In the genomic region with DNA sequence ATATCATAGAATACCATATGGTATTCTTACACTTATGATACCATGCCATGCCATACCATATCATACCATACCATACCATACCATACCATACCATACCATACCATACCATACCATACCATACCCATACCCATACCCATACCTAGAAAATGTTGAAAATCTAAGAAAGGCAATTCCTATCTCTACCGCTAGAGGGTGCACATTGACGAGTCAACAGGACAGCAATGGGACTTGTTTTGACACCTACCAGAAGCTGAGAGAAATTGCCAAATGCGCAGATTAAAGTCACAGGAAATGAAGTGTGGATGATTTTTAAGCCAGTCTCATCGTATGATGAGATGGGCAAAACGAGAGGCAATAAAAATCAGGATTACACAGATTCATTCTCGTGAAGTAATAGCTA, we compare ENCODE assay signal across 8 mouse cellular contexts.
DNase-seq lines count a peak whose midpoint lies in the region; ATAC-seq and TF ChIP-seq lines count a peak whose summit lies in the region.

No protein-coding gene starts in this region.

- TF ChIP-seq RAD21 in MEL (IDR thresholded peaks at IDR 0.05; ENCODE audit: low read depth, low read length), result peak; percentile 83

- no peak overlapping the region for H3K9ac ChIP-seq in MEL (ENCODE audit: control insufficient read depth, low read depth, low read length, poor library complexity, severe bottlenecking)

- H3K4me1 ChIP-seq in cerebellum, adult 2 months (ENCODE audit: control insufficient read depth, insufficient read depth, low read length), result no peaks in the 10 kb centered on the region
- H3K4me1 ChIP-seq in MEL (ENCODE audit: control insufficient read depth in 1 of 2, insufficient read depth in 2 of 2, low read length in 2 of 2), result no peaks in the 10 kb centered on the region
- no peaks in the 10 kb centered on the region for H3K4me1 ChIP-seq in thymus, adult 2 months (replicated peaks; ENCODE audit: control insufficient read depth, insufficient read depth, low read length)

- H3K4me3 ChIP-seq in cerebellum, adult 2 months (replicated peaks; ENCODE audit: insufficient read depth, low read depth, low read length), result no peak overlapping the region
- H3K4me3 ChIP-seq in MEL (ENCODE audit: control insufficient read depth in 1 of 2, insufficient read depth in 1 of 2, low read depth in 2 of 2, low read length in 2 of 2), result no peak overlapping the region
- no peak overlapping the region for H3K4me3 ChIP-seq in thymus, adult 2 months (ENCODE audit: control insufficient read depth, insufficient read depth, low read length)

- no peaks in the 10 kb centered on the region for H3K27me3 ChIP-seq in cerebellum, adult 2 months (ENCODE audit: control insufficient read depth, insufficient read depth, low read length)
- no peaks in the 10 kb centered on the region for H3K27me3 ChIP-seq in MEL (ENCODE audit: control insufficient read depth in 1 of 2, insufficient read depth in 2 of 2, low read length in 2 of 2)
- no peaks in the 10 kb centered on the region for H3K27me3 ChIP-seq in thymus, adult 2 months (ENCODE audit: control insufficient read depth, insufficient read depth, low read length)

- no peaks in the 10 kb centered on the region for H3K9me3 ChIP-seq in MEL (replicated peaks; ENCODE audit: insufficient read depth, low read length)

- no peak for TF ChIP-seq POLR2A in cerebellum, adult 2 months (IDR thresholded peaks at IDR 0.05; ENCODE audit: borderline replicate concordance, insufficient read depth, low read length)
- TF ChIP-seq POLR2A in MEL (IDR thresholded peaks at IDR 0.05; ENCODE audit: control insufficient read depth in 1 of 2, insufficient read depth in 1 of 2, low read depth in 1 of 2, low read length in 2 of 2, poor library complexity in 1 of 2), result no peak
- no peak for TF ChIP-seq POLR2A in thymus, adult 2 months (IDR thresholded peaks at IDR 0.05; ENCODE audit: control insufficient read depth, extremely low read depth, insufficient read depth, low read length, poor library complexity)

- 22% methylated on average over 6 of the region's 6 CpGs for whole genome bisulfite sequencing in cerebellum, adult 2 months
- 27% methylated on average over 6 of the region's 6 CpGs for whole genome bisulfite sequencing in thymus, adult 2 months

- TF ChIP-seq EP300 in MEL (IDR thresholded peaks at IDR 0.05; ENCODE audit: low read depth in 1 of 2, low read length in 2 of 2), result no peak

- no peaks in the 10 kb centered on the region for H3K79me2 ChIP-seq in MEL (ENCODE audit: control insufficient read depth, insufficient read depth, low read length, poor library complexity)

- no peak overlapping the region for H3K27ac ChIP-seq in cerebellum, adult 2 months (ENCODE audit: insufficient read depth, low read length)
- H3K27ac ChIP-seq in MEL (ENCODE audit: control insufficient read depth, low read depth, low read length), result no peak overlapping the region
- no peak overlapping the region for H3K27ac ChIP-seq in thymus, adult 2 months (ENCODE audit: control insufficient read depth, insufficient read depth, low read length)

- peak; percentile 39; the same call in 1 of the 2 replicates for TF ChIP-seq CTCF in cerebellum, adult 2 months (IDR thresholded peaks at IDR 0.05; ENCODE audit: borderline replicate concordance, insufficient read depth, low read depth, low read length)
- TF ChIP-seq CTCF in MEL (IDR thresholded peaks at IDR 0.05 in 2 of 3, conservative IDR thresholded peaks at IDR 0.05 in 1 of 3; ENCODE audit: control insufficient read depth in 1 of 3, insufficient read depth in 1 of 3, low read depth in 2 of 3, low read length in 3 of 3, poor library complexity in 1 of 3, severe bottlenecking in 1 of 3), result peak; percentile 54 to 85 (median 82)
- TF ChIP-seq CTCF in thymus, adult 2 months (IDR thresholded peaks at IDR 0.05; ENCODE audit: borderline replicate concordance, control insufficient read depth, extremely low read depth, insufficient read depth, low read length, poor library complexity), result no peak

- peak in 1 of 2 experiments; percentile 3 for DNase-seq in cerebellum, adult 2 months
- DNase-seq in cerebellum, adult 18-20 months, result no peak
- peak; percentile 31 for DNase-seq in layer of hippocampus, adult 11-12 months (ENCODE audit: low spot score)
- DNase-seq in layer of hippocampus, adult 9-11 months, result no peak
- DNase-seq in MEL (ENCODE audit: low read depth, low spot score), result peak; percentile 70
- DNase-seq in spleen, adult 12 weeks (ENCODE audit: low spot score), result no peak
- no peak for DNase-seq in thymus, adult 2 months

- H3K36me3 ChIP-seq in MEL (ENCODE audit: control insufficient read depth in 1 of 2, insufficient read depth in 2 of 2, low read length in 2 of 2), result no peaks in the 10 kb centered on the region
- H3K36me3 ChIP-seq in thymus, adult 2 months (ENCODE audit: control insufficient read depth, insufficient read depth, low read length), result no peaks in the 10 kb centered on the region

- ATAC-seq in granulocyte monocyte progenitor cell, adult 5-6 weeks (replicated peaks; ENCODE audit: poor library complexity, severe bottlenecking), result peak; percentile 78

TF ChIP-seq in MEL, 35 proteins besides CTCF, POLR2A, EP300 and RAD21:
- TF ChIP-seq TAL1 (IDR thresholded peaks at IDR 0.05; ENCODE audit: low read length) (no peak), CHD1 (IDR thresholded peaks at IDR 0.05; ENCODE audit: low read depth, low read length) (no peak), GATA1 (IDR thresholded peaks at IDR 0.05; ENCODE audit: low read depth, low read length) (no peak), E2F4 (IDR thresholded peaks at IDR 0.05; ENCODE audit: borderline replicate concordance, low read depth, low read length) (no peak), SMC3 (IDR thresholded peaks at IDR 0.05; ENCODE audit: low read depth, low read length) (peak; percentile 90), ZC3H11A (IDR thresholded peaks at IDR 0.05; ENCODE audit: low read depth, low read length) (peak; percentile 88), MXI1 (IDR thresholded peaks at IDR 0.05; ENCODE audit: low read depth, low read length) (no peak), ZMIZ1 (IDR thresholded peaks at IDR 0.05; ENCODE audit: low read depth, low read length) (no peak), SIN3A (IDR thresholded peaks at IDR 0.05; ENCODE audit: low read length) (peak; percentile 21; the same call in 1 of the 2 replicates), ETS1 (IDR thresholded peaks at IDR 0.05; ENCODE audit: low read depth, low read length) (no peak), TCF12 (IDR thresholded peaks at IDR 0.05; ENCODE audit: low read depth, low read length) (no peak), MAX (IDR thresholded peaks at IDR 0.05; ENCODE audit: low read length) (no peak)
TF ChIP-seq in MEL: peak in this region for 3.

Comparison
In these comparisons a context has a peak if more than half of its experiments do, and no peak if none do; other contexts are left out.
1. DNase-seq: peak in layer of hippocampus, adult 11-12 months (single experiment) and MEL (single experiment); none in cerebellum, adult 18-20 months (0 of 2), layer of hippocampus, adult 9-11 months (single experiment), spleen, adult 12 weeks (single experiment) and thymus, adult 2 months (single experiment).